Mouse (Mus musculus): Measurements from ENCODE around the gene Fosl1.
"Not testable (repeated sequence)": the region's sequence is repeated elsewhere in the genome, so short reads cannot be mapped to it uniquely, and the experiment has no call there.

Fosl1 gene

DNA sequence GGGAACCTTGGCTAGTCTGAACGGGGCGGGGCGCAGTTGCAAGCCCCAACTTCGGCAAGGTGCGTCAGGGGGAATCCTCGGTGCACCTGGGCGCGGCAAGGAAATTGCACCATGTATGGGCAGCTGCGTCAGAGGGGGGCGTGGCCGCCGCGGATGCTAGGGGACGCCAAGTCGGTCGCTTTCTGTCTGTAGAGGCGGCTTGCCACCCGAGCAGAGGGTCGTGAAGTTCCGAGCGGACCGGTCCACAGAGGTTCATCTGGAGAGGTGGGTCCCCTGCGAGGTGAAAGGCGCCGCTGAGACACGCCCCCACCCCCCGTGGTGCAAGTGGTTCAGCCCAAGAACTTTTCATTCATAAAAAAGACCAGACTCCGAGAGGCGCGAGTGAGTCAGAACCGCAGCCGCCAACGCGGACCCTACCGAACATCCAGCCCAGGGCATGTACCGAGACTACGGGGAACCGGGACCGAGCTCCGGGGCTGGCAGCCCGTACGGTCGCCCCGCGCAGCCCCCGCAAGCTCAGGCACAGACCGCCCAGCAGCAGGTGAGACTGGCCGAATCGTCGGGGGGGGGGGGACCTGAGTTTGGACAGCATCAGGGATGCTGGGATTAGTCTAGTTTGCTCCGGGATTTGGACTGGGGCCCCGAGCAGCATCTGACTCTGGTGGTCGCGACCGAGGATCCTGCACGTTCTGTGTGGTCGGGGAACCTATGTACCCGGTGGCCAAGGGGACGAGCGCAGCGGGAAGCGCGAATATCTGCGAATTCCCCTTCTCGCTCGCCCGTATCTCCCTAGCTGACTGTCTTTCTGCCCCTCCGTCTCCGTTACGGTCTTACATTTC lies at the start of gene Fosl1:
Fosl1 (plus strand) TSS at position 33 of the 839 bp plus-strand sequence.
- peak; percentile 80 to 86 for DNase-seq (ENCODE audit: low spot score in 2 of 2)

DNA sequence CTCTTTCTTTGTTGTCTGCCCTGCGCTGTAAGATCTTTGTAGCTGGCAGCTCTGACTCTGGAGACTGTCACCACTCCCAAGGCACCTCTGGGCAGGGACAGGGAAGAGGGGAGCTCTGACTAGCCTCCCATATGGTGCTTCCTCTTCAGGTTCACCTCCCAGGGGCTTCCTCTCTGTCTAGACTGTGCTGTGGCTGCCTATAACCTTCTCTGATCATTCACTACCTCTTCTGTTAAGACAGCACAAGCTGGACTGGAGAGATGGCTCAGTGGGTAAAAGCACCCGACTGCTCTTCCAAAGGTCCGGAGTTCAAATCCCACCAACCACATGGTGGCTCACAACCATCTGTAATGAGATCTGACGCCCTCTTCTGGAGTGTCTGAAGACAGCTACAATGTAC lies 46.3 kb upstream of the Fosl1 start:
- DNase-seq (ENCODE audit: low spot score in 2 of 2) = not testable (repeated sequence)

DNA sequence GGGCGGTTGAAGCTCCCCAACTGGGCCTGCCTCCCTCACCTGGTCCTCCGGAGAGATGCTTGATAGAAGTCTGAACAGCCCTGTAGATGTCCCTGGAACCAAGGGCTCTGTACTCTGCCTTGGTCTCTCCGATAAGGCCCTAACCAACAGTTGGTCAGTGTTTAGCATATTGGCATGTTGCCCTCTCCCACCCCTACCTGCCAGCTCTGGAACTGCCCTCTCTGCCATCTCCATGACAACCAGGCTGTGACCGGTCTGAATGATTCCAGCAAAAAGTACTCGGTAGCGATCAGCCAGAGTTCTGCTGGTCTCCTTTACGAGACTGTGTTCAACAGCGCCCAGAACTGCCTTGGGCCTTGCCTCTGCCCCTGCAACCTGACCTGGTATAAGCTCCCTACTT lies 45.1 kb upstream of the Fosl1 start, which contains the start of gene Tsga10ip:
Tsga10ip (minus strand) TSS at position 234 of the 400 bp plus-strand sequence.
- DNase-seq (ENCODE audit: low spot score in 2 of 2) = no peak

DNA sequence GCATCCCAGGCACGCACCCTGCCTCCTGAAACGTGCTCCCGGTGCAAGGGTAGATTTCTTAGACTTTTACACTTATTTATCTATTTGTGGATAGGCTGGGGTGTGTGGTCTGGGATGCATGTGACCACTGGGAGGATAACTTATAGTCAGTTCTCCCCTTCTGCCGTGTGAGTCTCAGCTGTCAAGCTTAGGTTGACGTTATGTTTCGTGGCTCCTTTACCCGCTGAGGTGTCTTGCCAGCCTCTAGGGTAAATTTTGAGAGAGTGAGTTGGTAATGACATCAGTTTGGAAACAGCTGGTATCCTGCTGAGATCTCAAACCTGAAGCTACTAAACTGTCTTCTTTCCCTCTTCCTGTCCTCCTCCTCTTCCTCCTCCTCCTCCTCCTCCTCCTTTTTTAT lies 41.4 kb upstream of the Fosl1 start:
- peak; percentile 41 to 42 for DNase-seq (ENCODE audit: low spot score in 2 of 2)

DNA sequence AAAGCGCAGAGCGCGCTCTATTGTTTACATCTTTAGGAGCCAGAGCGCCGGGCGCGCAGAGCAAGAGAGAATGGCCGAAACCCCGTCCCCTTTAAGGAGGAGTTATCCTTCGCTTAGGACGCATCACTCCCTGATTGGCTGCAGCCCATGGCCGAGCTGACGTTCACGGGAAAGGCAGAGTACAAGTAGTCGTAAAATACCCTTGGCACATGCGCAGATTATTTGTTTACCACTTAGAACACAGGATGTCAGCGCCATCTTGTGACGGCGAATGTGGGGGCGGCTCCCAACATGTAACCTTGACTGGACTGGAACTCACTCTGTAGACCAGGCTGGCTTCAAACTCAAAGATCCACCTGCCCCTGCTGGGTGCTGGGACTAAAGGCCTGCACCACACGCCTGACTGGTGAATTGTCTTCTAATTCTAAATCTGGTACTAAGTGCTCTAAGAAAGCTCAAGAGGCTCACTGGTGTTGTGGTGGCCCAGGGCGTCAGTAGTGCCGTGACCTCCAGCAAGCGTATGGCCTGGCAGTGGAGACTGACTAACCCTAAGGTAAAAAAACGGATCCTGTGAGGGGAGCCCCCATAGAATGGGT lies 40.7 kb upstream of the Fosl1 start:
- peak; percentile 67 to 72 for DNase-seq (ENCODE audit: low spot score in 2 of 2)

DNA sequence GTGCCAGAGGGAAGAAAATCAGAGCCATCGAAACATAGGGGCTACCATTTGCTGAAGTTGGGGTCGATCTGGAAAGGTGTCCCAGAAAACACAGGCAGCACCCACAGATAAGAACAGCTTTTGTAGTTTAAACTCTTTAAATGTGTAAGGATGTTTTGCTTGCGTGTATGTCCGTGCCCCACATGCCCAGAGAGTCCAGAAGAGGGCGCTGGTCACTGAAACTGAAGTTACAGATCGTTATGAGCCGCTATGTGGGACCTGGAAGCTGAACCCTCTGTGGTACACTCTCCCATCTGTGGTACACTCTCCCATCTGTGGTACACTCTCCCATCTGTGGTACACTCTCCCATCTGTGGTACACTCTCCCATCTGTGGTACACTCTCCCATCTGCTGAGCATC lies 40.2 kb upstream of the Fosl1 start:
- DNase-seq (ENCODE audit: low spot score in 2 of 2) = peak; percentile 70 to 73

DNA sequence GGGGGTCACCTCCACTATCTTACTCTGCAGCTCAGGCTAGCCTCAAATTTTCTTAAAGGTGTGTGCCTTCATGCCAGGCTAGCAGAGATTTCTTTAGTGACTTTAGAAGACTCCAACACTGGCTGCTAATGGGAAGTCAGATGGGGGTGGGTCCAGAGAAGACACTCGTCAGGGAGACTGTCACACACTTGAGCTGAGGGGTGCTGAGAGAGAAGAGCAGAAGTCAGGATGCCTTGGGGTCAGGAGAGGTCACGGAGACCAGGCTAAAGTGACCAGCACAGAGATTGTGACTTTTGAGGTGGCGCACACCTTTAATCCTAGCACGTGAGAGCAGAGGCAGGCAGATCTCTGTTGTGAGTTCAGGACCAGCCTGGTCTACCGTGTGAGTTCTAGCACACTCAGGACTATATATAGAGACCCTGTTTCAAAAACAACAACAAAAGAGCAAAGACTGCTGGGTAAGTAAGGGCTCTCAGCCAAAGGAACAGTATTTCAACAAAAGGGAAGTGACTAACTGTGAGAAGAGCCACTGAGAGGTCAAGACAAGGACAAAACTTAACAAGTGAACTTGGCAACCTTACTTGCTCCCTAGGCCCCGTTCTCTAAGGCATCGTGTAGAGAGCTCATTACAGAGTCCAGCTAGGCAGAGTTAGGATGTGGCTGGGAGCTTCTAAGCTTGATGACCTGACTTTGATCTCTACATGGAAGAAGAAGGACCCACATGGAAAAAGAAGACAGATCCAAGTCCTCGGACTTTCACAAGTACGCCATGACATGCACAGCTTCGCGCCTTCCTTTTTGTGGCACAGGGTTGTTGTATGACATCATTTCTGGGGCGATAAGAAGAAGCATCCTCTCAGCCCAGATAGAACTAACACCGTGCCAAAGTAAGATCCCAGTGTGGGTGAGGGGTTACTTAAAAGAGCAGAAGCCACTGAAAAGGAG lies 39.0 kb upstream of the Fosl1 start:
- DNase-seq (ENCODE audit: low spot score in 2 of 2) = no peak

DNA sequence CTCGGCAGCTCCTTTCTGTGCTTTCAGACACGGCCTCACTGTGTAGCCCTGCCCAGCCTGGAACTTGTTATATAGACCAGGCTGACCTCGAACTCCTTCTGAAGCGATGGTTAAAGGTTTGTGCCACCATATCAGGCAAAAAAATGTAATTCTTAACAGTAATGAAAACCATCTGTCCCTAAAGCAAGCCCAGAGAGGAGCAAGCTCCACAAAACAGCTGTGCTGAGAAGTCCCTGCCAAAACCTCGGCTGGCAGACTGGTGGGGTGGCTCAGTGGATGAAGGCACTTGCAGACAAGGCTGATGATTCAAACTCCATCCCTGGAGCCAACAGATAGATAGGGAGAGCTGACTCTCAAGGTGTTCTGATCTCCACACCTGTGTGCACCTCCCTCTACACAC lies 38.3 kb upstream of the Fosl1 start:
- no peak for DNase-seq (ENCODE audit: low spot score in 2 of 2)

DNA sequence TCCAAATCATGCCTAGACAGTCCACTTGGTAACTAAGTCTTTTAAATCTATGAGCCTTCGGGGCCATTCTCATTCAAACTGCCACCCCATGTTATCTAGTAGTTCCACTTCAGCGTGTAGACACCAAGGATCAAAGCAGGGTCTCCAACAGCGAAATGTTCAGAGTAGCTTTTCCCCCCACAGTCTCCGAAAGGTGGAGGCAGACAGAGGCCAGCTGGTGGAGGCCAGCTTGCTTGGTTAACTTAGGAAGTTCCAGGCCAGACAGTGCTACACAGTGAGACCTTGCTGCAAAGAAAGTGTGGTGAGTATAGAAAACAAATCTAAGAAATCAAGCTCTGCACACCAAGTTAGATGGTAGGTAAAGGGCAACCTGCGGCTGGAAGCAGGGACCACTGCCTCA lies 36.7 kb upstream of the Fosl1 start:
- no peak for DNase-seq (ENCODE audit: low spot score in 2 of 2)

DNA sequence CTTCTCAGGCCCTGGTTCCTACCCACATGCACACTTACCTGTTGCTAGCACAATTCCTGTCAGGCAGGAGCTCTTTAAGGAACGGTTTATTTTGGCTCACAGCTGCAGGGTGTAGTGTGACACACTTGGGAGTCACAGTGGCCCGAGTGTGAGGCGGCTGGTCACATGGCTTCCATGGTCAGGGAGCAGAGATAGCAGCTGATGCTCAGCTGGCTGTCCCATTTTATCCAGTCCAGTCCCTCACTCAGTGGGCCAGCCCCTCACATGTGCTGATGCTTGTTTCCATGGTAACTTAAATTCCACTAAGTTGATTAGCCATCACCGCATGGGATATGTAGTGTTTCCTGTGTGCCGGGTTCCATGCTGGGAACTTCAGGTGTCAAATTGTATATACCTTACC lies 35.4 kb upstream of the Fosl1 start:
- no peak for DNase-seq (ENCODE audit: low spot score in 2 of 2)

DNA sequence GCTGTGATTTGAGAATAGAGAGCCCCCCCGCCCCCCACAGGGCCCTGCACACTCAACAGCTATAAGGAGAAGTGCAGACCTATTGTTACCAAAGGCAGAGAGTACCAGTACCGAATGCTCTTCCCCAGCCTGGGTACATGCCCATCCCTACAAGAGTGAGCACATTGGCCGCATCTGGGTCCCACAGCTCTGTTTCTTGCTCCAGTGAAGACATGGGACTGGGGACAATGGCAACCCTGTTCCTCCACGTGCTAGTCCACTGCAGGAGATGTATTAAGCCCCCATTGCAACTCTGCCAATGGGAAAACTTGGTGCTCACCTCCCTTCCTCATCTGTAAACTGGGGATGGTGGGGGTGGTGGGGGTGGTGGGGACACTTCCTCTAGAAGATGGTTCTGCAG lies 33.5 kb upstream of the Fosl1 start:
- no peak for DNase-seq (ENCODE audit: low spot score in 2 of 2)

DNA sequence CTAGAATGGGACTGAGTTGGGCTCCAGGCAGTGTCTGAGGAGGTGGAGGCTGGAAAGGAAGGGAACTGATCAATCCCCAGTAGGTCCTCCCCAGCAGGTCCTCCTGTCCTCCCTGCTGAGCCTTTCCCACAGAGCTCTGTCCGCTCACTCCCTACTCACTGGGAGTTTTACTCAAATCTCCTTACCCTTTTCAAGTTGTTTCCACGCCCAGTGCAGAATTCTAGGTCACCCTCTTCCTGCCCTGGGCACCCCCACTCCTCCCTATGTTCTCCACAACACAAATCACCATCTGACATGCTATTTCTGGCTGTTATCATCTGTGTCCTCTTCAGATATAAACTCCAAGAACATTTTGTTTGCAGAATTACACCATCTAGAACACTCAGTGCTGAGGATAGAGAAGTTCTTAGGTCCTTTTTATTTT lies 32.8 kb upstream of the Fosl1 start:
- no peak for DNase-seq (ENCODE audit: low spot score in 2 of 2)

DNA sequence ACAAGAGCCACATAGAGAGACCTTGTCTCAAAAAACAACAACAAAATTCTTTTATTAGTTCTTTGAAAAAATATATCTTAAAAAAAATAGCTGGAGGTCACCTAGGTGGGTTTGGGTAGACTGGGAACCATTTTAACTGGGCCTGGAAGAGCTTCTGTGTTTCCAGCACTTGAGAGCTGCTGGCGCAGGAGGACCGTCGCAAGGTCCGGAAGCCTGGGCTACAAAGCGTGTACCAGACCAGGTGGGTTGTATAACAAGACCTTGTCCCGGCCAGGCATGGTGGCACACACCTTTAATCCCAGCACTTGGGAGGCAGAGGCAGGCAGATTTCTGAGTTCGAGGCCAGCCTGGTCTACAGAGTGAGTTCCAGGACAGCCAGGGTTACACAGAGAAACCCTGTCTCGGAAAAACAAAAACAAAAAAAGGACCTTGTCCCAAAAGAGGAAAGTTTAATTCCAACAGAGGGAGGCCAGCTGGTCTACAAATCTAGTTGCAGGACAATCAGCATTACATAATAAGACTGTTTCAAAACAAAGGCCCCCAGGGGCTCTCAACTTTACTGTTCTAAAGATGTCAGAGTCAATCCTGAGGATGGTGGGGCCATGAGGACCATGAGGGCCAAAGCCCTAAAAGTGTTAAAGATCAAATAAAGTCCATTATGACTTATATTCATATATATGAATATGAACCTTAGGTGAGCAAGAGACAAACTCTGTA lies 28.4 kb upstream of the Fosl1 start:
- no peak for DNase-seq (ENCODE audit: low spot score in 2 of 2)

DNA sequence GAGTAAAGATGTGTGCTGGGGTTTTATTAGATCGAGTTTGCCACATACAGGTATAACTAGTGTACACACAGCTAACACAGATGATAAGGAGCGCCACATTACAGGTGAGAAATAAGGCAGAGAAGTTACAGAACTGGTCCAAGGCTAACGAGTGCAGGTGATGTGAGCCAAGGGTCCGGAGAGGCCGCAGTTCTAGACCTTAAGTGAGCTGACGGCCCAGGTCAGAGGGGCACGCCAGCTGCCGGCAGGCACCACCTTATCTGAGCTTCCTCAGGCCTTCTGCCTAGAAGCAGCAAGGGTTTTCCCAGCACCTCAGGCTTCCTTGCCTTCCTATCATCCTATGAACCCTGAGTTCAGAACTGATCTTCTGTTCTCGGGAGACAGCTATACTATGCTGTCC lies 27.7 kb upstream of the Fosl1 start:
- DNase-seq (ENCODE audit: low spot score in 2 of 2) = no peak

DNA sequence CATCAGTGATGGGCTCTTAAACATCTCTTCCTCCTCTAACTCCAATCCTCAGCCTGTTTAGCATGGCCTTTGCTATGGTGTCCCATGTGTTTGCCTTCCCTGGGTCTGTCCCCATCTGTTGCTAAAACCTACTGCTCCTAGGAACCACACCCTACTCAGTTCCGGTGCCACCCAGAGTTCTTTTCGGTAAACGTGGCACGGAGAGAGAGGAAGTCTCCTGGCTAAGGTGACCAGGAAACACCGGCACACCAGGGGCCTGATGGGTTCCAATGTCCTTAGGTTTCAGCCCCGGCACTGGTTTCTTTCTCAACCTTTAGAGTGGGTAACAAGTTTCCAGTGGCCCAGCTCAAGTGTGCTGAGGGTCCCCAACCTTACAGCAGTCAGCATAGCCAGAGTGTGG lies 26.8 kb upstream of the Fosl1 start:
- no peak for DNase-seq (ENCODE audit: low spot score in 2 of 2)

DNA sequence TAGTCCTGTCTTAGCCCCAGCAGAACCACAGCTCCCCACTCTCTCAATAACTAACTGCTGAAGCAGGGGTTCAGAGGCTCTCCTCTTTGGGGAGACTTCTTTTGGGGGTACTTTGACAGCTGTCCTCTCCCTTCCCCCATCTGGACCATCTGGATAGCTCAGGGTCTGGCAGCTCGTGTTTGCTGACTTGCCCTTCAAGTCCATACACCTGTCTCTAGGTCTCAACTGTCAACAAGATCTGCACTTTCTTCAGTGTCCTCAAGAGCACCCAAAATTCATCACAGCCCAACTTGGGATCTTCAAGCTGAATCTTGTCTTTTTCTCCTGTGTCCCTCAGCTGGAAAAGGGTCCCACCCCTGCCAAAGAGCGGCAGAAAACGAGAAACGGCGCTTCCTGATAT lies 25.6 kb upstream of the Fosl1 start:
- DNase-seq (ENCODE audit: low spot score in 2 of 2) = no peak

DNA sequence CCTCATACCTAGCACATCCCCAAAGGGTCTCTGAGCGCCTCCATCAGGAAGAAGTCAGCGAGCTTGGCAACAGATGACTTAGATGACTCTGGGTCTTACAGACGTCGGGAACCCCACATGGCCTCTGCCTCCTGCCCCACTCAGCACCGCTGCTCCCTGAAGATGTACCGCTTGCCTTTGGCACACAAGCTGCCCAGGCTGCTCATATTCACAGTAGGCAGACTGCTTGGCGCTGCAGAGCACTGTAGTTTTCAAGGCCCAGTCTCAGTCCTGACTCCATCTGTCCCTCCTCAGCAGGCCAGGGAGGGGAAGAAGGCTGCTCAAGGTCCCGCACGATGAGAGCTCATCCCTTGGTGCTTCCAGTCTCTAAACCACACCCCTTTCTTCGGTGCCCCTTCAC lies 25.1 kb upstream of the Fosl1 start:
- DNase-seq (ENCODE audit: low spot score in 2 of 2) = no peak

DNA sequence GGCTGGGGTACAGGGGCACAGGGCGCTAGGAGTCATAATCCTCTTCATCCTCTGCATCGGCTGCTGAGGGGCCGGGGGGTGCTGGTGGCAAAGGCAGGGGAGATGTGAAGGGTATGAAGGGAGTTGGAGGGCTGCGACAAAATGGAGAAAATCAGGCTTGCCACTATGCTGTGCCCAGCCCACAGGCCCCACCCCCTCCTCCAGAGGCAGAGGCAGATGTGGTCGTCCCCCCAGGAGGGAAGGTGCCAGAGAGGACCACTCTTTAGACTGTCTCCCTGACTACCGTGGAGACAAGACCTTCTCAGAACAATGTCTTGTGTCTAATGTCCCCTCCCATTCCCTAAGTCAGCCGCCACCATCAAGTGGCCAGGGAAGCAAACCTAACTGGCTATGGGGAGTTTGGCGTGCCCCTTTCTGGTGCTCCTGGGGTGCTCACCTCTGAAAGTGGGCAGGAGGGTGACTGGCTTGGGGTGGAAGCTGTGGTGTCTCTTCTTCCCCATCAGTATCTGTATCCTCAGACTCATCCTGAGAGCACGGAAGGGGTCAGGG lies 24.4 kb upstream of the Fosl1 start:
- DNase-seq (ENCODE audit: low spot score in 2 of 2) = no peak

DNA sequence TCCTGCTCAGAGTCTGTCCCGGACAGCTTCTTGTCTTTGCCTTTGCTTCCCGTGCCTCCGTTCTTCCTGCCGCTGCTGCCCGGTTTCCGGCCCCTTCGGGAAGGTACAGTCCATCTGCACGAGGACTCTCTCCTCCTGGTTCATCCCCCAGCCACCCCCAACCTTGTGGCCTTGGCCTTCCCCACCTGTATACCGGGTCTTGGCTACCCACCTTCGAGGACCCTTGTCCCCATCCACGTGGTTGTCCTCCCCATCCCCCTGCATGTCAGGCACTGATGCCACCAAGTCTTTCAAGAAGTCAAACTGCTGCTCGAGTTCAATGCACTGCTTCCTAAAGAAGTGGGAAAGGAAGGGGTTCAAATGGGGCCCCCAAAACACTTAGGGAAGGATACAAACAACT lies 23.8 kb upstream of the Fosl1 start:
- DNase-seq (ENCODE audit: low spot score in 2 of 2) = no peak

DNA sequence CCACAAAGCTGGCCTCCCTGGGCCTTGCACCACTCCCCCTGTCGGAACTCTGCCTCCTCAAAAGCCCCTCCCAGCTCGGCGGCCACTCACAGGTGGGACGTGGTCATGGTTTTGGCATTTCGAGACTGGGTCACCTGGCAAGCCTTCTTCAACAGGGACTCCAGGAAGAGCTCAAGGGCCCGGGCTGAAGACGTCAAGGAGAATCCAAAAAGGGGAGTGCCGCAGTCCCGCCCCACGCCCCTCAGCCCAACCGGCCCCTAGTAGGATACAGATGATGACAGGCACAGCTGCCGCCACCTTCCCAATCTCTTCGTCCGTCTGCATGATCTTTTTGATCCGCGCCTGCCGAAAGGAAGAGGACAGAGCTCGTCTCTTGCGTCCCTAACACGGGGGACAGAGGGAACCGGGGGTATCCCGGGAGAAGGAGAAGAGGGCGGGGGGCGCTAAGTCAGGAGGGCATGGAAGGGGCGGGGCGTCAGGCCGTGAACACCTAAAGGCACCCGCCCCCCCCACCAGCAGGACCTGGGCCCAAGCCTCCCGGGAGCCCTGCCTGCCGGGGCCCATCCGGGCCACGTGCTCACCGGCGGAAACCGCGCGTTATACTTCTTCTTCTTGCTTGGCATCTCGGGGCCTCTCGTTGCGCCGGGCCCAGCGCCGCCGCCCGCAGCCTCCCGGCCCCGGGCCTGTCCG lies 23.1 kb upstream of the Fosl1 start:
- DNase-seq (ENCODE audit: low spot score in 2 of 2) = peak in 1 of 2 experiments; percentile 67

Measured in natural killer cell, adult 2 months (primary cell).